Mouse (Mus musculus): Measurements from ENCODE around the gene Ppt2.

Ppt2 gene

GRCm38 (mm10) chr17:34655581-34655991 is 27.3 kb upstream of the Ppt2 start:
- DNase-seq: peak in 1 of 2 experiments; percentile 40

- no peak for DNase-seq
These were observed 26.9 kb upstream of the Ppt2 start for GRCm38 (mm10) chr17:34655160-34655559.

- no peak for DNase-seq
These were observed 26.1 kb upstream of the Ppt2 start for GRCm38 (mm10) chr17:34654392-34654791.

- peak in 1 of 2 experiments; percentile 43 for DNase-seq
These were observed 25.5 kb upstream of the Ppt2 start for GRCm38 (mm10) chr17:34653746-34654285.

GRCm38 (mm10) chr17:34652985-34653384 is 24.7 kb upstream of the Ppt2 start:
- no peak for DNase-seq

- DNase-seq: no peak
These were observed 24.2 kb upstream of the Ppt2 start for GRCm38 (mm10) chr17:34652546-34652945.

GRCm38 (mm10) chr17:34651507-34652221 is 23.4 kb upstream of the Ppt2 start:
- peak in 1 of 2 experiments; percentile 43 for DNase-seq

- DNase-seq: no peak
These were observed 22.5 kb upstream of the Ppt2 start for GRCm38 (mm10) chr17:34650781-34651180.

GRCm38 (mm10) chr17:34649106-34649864 is 21.0 kb upstream of the Ppt2 start:
- no peak for DNase-seq

GRCm38 (mm10) chr17:34648141-34648890 is 20.0 kb upstream of the Ppt2 start:
- no peak for DNase-seq

- peak; percentile 76 to 91 for DNase-seq
These were observed 18.8 kb upstream of the Ppt2 start, which contains the start of gene Atf6b for GRCm38 (mm10) chr17:34646906-34647787. Gene Atf6b (plus strand): TSS chr17:34647146.

GRCm38 (mm10) chr17:34645831-34646511 is 17.7 kb upstream of the Ppt2 start:
- no peak for DNase-seq

- DNase-seq: no peak
These were observed 17.0 kb upstream of the Ppt2 start for GRCm38 (mm10) chr17:34645256-34645829.

GRCm38 (mm10) chr17:34644608-34645007 is 16.3 kb upstream of the Ppt2 start, which contains the start of gene Fkbpl:
Gene Fkbpl (plus strand): TSS chr17:34644764.
- peak; percentile 88 to 91 for DNase-seq

- no peak for DNase-seq
These were observed 15.6 kb upstream of the Ppt2 start for GRCm38 (mm10) chr17:34643944-34644343.

GRCm38 (mm10) chr17:34643379-34643778 is 15.1 kb upstream of the Ppt2 start:
- DNase-seq: no peak

- no peak for DNase-seq
These were observed 13.6 kb upstream of the Ppt2 start for GRCm38 (mm10) chr17:34641945-34642344.

- DNase-seq: no peak
These were observed 12.7 kb upstream of the Ppt2 start for GRCm38 (mm10) chr17:34640778-34641601.

- no peak for DNase-seq
These were observed 11.3 kb upstream of the Ppt2 start for GRCm38 (mm10) chr17:34639461-34640255.
